Mouse (Mus musculus): Measurements from ENCODE around the gene Cd274.

The Cd274 gene

DNA sequence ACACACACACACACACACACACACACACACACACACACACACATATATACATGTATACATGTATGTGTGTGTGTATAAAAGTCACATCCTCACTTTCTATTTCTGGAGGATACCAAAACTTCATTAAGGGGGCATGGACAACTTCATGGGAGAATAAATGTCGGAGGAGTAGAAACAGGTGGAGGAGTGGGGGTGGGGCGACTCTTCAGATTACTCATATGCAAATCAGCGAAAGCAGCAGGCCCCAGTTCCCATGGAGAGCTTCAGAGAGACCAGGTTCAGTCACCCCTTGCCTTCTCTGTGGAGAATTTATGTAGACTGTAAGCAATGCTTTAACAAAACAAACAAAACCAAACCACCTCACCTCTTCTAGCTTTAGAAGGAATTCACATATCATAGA is 2.1 kb upstream of the Cd274 start:
- DNase-seq: no peak

DNA sequence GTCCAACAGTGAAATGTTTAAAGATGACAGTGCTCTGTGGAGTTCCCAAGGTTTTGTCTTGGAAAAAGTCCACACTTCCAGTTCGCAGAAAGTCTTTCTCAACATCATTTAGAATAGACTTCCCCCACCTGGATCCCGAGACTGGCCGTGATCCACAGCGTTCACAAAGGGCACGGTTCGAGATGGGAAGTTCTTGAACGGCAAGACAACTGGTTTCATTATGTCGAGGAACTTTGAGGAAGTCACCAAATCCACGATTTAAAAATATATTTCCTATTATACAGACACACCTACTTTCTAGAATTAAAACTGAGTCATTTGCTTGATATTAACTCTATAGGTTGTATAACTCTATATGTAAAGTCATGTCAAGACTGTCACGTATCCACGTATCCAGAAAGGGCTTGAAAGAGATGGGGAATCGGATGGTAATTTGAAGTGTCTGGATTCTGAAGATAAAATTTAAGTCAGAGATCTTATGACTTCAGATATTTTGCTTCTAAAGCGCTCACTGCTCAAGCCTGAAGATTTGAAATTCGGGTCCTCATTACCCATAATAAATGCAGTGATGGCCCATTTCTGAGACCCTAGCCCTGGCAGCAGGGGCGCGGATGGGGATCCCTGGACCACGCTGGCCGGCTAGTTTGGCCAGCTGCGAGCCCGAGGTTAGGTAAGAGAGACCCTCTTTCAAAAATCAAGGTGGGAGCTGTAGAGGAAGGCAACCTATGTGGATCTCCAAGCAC is 858 bp upstream of the Cd274 start:
- no peak for DNase-seq

DNA sequence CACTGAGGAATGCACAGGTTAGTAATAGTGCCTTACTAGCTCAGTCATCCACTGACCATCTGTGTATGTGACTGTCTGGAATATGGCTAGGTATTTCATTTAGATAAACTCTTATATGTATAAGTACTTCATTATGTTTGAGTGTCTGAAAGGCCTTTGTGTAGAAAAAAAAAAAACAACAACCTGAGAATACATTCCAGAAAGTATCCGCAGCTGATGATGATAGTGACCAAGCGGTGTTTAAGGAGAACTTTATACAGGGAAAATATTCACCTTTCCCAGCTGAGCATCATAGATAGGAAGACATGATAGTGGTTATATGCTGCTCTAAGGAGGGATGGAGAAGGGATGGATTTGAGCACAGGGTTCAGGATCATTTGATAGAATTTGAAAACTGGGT is 786 bp downstream of the Cd274 start:
- no peak for DNase-seq

DNA sequence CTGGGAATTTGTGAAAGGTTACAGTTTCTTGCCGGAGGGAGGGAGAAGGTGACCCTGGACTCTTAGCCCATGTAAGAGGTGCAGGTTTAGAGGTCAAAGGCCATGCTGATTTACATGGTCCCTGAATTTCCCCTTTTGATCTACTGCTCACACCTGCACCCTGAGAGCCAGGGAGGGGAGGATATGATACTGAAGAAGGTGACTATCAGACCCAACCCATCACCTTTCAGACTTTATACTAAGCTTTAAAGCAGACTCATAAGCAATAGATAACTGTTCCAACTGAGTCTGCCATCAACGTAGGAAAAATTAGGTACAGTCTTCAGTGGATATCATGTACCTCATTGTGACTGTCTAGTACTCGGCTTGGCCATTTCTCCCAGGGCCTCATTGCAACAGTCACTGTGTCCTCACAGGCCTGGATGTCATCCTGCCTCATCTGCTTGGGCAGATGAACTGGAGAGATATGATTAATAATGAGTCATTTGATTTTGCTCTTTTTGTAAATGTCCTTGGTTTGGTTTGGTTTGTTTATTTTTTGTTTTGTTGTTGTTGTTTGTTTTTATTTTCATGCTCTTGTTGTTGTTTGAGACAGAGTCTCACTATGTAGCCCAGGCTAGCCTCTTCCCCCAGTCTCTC is 1.5 kb downstream of the Cd274 start:
- no peak for DNase-seq

DNA sequence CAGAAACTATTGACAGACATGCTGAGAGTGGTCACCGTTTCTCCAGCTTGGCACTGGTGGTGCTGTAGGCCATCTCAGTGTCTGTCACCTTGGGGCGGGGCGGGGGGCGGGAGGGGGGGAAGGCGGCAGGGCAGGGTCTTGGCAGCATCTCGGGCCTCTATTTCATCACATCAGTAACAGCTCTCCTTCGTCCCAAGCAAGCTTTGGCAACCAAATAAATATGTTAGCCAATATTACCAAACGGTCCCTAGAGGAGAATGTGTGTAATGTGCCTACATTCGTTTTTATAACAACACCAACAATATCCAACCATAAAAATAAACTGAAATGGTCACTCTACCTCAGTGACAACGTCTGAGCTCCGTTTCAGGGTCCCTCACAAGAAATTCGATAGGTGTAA is 2.9 kb downstream of the Cd274 start:
- DNase-seq: no peak

DNA sequence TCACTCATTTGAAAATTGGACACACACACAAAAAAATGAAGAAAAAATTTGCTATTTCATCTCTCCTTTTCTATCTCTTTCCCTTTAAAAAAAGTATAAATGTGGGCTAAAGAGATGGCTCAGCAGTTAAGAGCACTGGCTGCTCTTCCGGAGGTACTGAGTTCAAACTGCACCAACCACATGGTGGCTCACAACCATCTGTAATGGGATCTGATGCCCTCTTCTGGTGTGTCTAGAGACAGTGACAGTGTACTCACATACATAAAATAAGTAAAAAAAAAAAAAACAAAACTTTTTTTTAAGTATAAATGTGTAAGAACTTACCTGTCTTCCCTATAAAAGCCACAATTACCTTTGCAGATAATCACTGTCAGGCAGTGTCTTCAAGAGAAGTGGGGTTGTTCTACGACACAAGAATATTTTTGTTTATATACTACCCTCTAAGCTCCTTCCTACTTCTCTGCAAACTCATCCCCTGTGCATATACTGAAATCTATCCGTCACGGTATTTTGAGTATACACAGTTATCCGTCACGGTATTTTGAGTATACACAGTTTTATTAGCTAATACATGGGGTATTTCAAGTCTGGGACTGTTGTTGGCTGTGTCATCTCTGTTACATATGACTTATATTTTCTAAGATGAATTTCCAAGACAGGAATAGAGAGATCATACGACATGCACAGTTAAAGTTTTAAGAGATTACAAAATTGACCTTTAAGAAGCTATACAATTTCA is 3.5 kb downstream of the Cd274 start:
- no peak for DNase-seq

DNA sequence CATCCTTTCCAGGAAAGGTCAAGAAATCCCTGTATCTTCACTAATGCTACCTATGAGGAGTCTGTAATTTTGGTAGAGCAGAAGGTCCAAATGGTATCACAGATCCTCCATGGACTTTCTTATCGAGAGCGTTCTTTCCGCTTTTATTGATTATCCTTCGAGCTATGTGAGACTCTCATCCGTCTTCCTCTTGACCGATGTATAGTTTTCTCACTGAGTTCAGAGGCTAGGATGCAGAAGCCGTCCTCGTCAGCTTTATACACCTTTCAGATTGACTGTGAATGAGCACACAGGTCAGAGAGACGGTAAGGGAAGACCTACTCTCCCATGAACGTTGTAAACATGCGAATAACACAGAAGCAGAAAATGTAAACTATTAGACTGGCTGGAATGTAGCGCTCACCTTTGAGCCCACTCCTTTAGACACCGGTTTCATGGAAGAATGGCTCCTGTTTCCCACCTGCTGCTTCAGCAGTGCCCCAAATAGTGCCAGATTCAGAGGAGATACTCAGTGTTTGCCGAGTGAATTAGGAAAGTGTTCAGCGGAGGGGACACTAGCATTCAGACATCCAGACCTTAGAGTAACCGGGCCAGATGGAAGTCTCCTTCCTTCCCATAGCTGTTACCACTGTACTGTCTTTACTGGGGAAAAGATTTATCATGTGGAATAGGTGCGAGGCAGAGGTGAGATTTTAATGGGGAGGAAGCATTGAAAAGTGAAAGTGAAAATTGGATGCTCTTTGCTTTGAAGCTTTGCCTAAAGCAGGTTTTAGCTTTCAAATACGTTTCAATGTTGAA is 4.2 kb downstream of the Cd274 start:
- no peak for DNase-seq

DNA sequence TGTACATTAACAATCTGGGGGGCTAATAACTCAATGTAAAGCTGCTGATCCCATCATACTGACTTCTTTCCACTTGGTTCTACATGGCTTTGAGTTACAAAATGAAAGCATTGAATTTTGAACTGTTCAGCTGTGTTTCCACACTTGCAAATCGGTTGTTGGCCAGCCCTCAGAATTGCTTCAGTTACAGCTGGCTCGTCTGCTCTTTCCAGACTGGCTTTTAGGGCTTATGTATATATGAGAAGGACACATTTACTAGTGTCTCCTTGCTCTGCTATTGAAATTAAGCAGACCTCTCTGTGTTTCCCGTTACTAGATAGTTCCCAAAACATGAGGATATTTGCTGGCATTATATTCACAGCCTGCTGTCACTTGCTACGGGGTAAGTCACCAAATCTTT is 4.9 kb downstream of the Cd274 start:
- DNase-seq: no peak

DNA sequence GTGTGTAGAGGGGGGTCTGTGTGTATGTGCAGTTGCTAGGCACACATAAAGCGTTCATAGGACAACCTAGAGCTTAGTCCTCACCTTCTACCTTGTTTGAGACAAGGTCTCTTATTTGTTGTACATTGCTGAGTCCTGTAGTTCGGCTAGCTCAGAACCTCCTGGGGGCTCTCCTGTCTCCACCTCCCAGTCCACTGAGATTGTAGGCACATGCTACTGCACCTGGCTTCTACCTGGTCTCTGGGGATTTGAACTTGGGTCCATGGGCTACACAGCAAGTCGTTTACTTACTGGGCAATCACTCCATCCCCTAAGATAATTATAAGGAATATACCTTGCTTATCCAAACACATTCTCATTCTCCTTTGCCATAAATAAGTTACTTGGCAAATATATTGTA is 5.4 kb downstream of the Cd274 start:
- no peak for DNase-seq

DNA sequence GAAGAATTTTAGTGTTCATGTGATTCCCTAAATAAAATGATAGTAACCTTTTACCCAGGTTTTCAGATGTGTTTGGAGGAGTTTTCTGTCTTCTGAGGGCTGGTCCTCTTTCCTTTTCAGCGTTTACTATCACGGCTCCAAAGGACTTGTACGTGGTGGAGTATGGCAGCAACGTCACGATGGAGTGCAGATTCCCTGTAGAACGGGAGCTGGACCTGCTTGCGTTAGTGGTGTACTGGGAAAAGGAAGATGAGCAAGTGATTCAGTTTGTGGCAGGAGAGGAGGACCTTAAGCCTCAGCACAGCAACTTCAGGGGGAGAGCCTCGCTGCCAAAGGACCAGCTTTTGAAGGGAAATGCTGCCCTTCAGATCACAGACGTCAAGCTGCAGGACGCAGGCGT is 6.2 kb downstream of the Cd274 start:
- no peak for DNase-seq

DNA sequence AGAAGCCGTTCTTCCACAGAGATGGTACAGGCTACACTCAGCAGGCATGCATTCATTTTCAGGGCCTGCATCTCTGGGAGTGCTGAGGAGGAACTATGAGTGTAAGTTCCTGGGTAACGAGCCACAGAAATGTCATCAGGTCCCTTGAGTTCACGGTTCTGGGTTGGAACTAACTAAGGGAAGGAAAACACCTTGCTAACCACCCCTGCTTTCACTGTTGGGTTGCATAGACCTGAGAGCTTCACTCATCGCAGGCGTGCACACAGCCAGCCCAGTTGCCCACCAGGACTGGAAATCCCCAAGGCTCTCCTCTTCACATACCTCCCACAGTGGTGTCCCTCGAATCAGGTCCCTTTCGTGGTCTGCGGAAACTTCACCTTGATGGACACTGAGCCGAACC is 7.7 kb downstream of the Cd274 start:
- DNase-seq: no peak

DNA sequence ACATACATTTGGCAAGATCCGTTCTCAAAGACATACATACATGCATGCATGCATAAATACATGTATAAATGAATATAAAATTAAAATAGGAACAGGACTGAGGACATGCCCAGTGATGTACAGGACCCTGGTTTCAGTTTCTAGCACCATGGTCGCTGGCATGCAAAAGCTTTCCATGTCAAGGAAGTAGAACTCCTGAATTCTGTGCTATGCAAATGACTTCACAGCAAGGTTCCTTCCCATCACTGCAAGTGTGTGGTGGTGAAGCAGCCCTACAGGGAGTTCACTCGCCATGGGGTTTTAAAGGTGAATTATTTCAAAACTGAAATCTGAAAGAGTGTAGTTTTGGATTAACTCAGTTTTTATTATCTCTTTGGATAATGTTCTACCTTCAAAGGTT is 9.1 kb downstream of the Cd274 start:
- DNase-seq: no peak

DNA sequence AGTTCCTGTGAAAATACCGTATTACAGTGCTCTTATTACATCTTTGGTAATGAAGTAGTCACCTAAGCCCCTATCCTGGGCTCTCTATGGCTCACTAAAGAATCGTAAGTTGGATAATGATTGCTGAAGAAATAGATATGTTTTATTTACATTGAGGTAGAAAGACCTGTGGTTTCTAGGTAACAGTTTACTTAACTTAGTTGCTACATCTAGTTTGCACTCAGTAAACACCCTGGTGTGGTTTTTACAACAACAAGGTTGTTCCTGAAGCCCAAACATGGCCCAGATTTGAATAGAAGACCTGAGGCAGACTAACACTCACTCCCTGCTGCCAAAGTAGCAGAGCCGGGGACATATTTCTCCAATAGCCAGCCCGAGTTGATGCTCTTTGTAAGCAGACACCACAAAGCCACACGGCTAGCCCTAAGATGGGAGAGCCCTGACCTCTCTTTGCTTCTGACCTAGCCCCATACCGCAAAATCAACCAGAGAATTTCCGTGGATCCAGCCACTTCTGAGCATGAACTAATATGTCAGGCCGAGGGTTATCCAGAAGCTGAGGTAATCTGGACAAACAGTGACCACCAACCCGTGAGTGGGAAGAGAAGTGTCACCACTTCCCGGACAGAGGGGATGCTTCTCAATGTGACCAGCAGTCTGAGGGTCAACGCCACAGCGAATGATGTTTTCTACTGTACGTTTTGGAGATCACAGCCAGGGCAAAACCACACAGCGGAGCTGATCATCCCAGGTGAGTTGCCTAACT is 12.8 kb downstream of the Cd274 start:
- DNase-seq: no peak

DNA sequence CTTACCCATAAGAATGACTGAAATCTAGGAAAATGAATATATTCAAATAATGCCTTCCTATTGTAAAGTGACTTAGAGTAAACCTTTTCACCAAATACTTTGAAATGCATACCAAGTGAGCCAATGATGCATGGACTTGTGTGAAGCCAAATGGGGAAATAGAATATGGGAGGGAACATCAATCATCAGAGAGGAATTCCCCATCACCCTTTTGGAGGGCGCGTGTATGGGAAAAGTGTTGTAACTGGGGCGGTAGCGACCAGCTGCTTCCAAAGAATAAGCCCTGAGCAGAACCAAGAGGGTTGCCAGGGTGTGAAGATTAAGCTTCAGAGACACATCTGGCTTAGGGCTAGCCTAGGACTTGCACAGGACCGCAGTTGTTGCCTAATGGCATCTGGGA is 16.1 kb downstream of the Cd274 start:
- DNase-seq: no peak

DNA sequence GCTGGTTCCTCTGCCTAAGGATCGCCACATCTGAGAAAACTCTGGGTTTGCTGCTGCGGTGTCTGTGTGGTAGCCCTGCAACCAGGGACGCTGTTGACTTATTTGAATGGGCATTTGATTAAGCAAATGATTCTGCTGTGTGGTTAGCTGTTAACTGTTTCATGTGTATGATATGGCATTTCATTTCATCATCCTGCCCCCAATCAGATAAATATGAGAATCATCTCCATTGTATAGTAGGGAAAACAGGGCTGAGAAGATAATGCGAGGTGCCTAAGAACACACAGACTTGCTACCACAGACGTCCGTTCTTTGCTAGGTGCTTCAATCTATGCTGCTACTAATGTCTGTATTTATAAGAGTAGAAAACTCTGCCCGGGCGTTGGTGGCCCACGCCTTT is 17.2 kb downstream of the Cd274 start:
- DNase-seq: no peak

DNA sequence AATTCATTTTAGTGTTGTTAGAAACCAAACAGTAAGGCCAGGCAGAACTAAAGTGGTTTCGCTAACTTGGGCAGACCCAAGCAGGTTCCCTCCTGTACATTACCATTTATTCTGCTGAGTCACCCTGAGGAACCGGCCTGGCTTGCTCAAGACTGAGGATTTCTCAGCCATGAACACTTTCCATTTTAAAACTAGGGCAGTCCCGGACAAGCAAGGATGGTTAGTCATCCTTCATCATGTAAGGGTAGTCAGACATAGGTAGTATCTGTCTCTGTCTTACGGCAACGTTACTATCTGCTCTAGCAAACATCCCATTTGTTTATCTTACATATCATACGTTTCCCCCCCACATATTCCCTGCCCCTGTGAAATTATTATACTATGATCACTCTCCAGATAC is 17.7 kb downstream of the Cd274 start:
- no peak for DNase-seq

DNA sequence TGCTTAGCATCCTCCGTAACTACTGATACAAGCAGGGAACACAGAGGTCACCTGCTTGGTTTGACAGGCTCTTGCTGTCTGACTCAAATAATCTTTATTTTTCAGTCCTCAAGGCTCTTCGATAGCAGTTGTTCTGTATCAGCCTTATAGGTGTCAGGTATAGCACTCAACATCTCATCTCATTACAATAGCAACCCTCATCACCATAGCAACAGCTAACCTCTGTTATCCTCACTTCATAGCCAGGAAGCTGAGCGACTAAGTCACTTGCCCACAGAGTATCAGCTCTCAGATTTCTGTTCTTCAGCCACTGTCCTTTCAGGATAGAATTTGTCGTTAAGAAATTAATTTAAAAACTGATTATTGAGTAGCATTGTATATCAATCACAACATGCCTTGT is 18.6 kb downstream of the Cd274 start:
- no peak for DNase-seq

DNA sequence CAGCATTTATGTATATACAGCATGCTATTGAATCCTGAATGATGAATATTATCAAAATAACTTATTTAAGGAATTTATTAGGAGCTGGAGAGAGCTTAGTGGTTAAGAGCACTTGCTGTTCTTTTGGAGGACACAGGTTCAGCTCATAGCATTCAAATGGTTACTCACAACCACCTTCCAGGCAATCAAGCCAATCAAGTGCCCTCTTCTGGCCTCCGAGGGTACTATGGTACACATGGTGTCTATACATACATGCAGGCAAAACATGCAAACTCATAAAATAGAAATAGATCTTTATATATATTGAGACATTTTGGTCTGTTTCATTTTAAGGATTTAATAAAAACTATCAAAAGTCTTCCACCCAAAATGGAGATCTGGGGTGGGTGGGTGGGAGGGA is 21.6 kb downstream of the Cd274 start:
- no peak for DNase-seq

DNA sequence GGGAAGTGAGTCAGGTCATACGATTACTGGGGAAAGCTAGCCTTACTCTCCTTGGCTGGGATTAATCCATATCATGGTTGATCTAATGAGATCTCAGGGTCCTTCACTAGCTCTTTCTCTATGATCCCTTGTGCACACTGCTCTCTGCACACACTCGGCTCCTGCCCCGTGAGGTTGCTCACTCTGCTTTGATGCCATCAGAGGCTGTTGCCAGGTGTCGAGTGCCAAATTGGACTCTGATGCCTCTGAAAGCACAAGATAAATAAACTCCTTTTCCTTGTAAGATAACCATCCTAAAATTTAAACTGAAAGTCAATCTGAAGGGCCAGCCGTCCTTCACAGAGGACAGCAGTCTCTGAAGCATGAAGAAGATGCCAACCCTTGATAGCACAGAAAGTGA is 23.2 kb downstream of the Cd274 start:
- no peak for DNase-seq

DNA sequence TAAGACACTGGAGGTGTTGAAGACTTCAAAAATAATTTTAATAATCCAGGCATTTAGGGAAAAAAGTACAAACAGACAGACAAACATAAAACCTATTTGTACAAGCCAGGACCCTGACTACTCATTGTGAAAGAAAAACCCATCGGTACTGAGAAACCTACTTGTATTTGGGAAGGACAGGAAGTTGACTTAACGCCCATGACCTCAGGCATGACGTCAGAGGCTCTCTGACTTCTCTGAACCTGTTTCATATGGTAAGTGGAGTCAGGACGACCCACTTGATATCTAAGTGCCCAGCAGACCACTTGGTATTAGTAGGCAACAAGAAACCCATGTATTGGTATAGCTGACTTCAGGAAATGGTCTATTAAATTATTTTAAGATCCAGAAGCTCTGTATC is 24.0 kb downstream of the Cd274 start:
- no peak for DNase-seq

DNA sequence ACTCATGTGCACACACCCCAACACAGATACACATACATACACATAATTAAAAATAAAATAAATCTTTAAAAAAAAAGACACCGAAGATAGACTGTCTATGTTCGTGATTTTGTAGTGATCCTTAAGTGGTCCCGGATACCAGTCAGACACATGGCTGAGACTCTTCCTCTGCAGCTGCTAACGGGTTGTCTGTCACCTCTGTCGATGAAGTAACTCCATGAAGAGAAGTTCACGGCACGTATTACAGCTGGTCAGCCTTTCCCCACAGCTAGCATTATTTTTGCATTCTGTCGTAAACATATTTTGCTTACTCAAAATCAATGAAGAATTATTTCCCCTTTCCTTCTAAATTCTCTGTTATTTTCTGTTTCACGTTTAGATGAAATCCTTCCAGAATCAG is 26.1 kb downstream of the Cd274 start:
- DNase-seq: no peak

DNA sequence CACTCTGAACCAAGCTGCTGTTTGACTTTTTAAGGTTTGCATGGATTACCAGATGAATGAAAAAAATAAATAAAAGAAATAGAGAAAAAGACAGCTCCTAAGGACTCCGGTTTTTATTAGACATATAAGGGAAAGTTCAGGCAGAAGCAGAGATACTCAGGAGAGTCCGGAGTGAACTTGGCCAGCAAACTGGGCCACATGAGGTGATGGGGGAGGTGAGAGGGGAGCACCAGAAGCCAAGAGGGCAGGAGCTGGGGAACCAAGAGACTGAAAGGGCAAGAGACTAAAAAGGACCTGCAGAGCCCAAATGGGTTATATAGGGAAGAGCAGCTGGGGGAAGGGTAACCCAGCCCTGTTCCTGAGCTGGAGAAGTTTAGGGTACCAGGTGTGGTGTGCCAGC is 27.5 kb downstream of the Cd274 start:
- no peak for DNase-seq

DNA sequence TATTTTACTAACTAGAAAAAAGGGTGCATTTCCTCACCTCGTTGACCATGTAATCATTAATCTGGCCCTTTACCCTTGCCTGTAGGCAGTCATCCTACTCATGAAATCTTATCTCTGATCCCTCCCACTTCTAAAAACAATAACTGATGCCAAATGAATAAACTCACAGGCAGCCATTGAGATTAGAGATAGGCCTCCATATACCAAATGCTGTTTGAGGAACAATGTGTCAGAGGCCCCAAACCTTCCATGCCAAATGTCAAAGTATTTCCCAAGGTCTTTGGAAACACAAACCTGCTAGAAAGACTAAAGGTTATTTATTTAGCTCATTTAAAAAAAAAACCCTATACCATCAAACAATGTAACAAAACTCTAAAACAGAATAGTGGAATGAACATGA is 29.1 kb downstream of the Cd274 start:
- no peak for DNase-seq
